Mouse (Mus musculus): Measurements from ENCODE around the gene Rnf181.

DNA sequence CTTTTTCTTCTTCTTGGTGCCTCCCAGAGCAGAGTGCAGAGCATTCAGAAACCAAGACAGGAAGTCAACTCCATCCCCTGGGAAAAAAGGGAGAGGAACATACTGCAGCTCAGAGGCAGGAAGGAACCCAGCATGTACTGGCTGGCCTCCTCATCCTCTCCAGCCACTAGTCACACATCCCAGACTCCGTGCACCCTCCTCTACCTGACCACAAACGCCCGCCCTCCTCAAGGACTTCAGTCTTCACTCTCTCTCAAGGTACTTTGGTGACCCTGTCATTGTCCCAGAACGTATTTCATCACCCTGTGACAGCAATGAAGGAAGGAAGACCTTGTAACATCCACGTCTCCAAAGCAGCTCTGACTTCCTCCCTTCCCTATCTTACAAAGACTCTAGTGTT is 33.6 kb downstream of the Rnf181 start:
- no peak for TF ChIP-seq CTCF (IDR thresholded peaks at IDR 0.05; ENCODE audit: extremely low read depth, insufficient read depth, insufficient read length, insufficient replicate concordance)
- TF ChIP-seq POLR2A (IDR thresholded peaks at IDR 0.05; ENCODE audit: low read depth, low read length): no peak

Data from spleen, adult 2 months (tissue).